Mouse (Mus musculus) embryonic fibroblast, embryonic 13.5 days (primary cell): ENCODE results near the gene Sod1.

Experiments used
- CTCF ChIP-seq: IDR thresholded peaks from 2 replicates; pipeline ENCODE4 v1.5.1; 2011; ENCODE audit warnings: mild to moderate bottlenecking, control low read depth, low read length, moderate library complexity, borderline replicate concordance; ENCODE audit not compliant: insufficient read depth
- POLR2A ChIP-seq: IDR thresholded peaks from 2 replicates; pipeline ENCODE4 v1.6.1; 2011; ENCODE audit warnings: low read depth, mild to moderate bottlenecking, control low read depth, low read length, moderate library complexity

DNA sequence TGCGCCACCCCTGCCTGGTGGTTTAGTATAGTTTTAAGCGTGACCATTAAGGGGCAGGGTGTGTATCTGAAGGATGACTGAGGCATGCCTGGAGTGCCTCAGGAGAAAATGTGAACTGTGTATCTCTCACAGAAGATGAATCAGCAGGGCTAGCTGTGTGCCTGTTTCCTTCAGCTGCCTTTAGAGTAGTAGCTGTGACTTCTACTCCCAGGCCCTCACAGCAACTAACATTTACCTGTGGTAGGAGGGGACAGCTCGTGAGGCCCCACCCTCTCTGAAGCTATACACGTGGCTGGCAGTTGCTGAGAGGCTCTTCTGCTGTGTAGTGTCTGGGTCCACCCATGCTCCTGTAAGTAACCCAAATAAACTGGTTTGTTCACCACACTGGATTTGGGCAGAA is 2.6 kb upstream of the Sod1 start:
- TF ChIP-seq CTCF (no peak), POLR2A (no peak)
